Mouse (Mus musculus): Measurements from ENCODE around the gene Ccer2. TPM values are rescaled to one million over a fixed set of nuclear protein-coding genes. Genes with fewer than 3 reads are reported as not detected.

Ccer2 gene
- total RNA-seq, 2 experiments from 2014 or later: not detected

- no peak for DNase-seq
Observed at GRCm38 (mm10) chr7:28792391-28793185, 36.6 kb downstream of the Ccer2 start.

- DNase-seq: peak; percentile 41
Observed at GRCm38 (mm10) chr7:28793834-28794233, 37.9 kb downstream of the Ccer2 start.

- DNase-seq: no peak
Observed at GRCm38 (mm10) chr7:28794496-28794895, 38.5 kb downstream of the Ccer2 start.

GRCm38 (mm10) chr7:28795832-28796231 is 39.9 kb downstream of the Ccer2 start:
- peak; percentile 21 for DNase-seq

GRCm38 (mm10) chr7:28796562-28796975 is 40.6 kb downstream of the Ccer2 start:
- peak; percentile 88 for DNase-seq

GRCm38 (mm10) chr7:28799994-28800393 is 44.0 kb downstream of the Ccer2 start:
- DNase-seq: no peak

- no peak for DNase-seq
Observed at GRCm38 (mm10) chr7:28801451-28801850, 45.5 kb downstream of the Ccer2 start.

- DNase-seq: peak; percentile 63
Observed at GRCm38 (mm10) chr7:28801901-28802670, 46.1 kb downstream of the Ccer2 start.

GRCm38 (mm10) chr7:28802846-28803588 is 47.0 kb downstream of the Ccer2 start:
- peak; percentile 61 for DNase-seq

- no peak for DNase-seq
Observed at GRCm38 (mm10) chr7:28803756-28804155, 47.8 kb downstream of the Ccer2 start.

GRCm38 (mm10) chr7:28806869-28807268 is 50.9 kb downstream of the Ccer2 start:
- peak; percentile 42 for DNase-seq

GRCm38 (mm10) chr7:28807641-28808220 is 51.8 kb downstream of the Ccer2 start:
- peak; percentile 50 for DNase-seq

- no peak for DNase-seq
Observed at GRCm38 (mm10) chr7:28808221-28808941, 52.4 kb downstream of the Ccer2 start, which contains the start of gene Hnrnpl. TSS of gene Hnrnpl (plus strand) at chr7:28808541.

Other genes with a start within 250 kb of the Ccer2 start
- not detected for gene Ifnl2, start 245.7 kb upstream of the Ccer2 start, total RNA-seq (2021)
- gene Ifnl3, start 233.3 kb upstream of the Ccer2 start, total RNA-seq (2021): not detected
- gene Sycn, start 215.3 kb upstream of the Ccer2 start, total RNA-seq (2021): not detected
- gene Nccrp1, start 208.9 kb upstream of the Ccer2 start, total RNA-seq (2021): not detected
- 10 to 100 TPM; 49.2 to 50.5 TPM for gene Samd4b, start 158.0 kb upstream of the Ccer2 start, total RNA-seq (2021)
- gene Pak4, start 158.0 kb upstream of the Ccer2 start, total RNA-seq (2021): 10 to 100 TPM; 21.6 to 22.1 TPM
- not detected for gene Acp7, start 124.8 kb upstream of the Ccer2 start, total RNA-seq (2021)
- 1 to 10 TPM; 2.2 TPM for gene Fbxo27, start 63.3 kb upstream of the Ccer2 start, total RNA-seq (2021)
- gene Fbxo17, start 39.4 kb upstream of the Ccer2 start, total RNA-seq (2021): 1 to 10 TPM; 2.6 to 4.2 TPM
- gene Mrps12, start 14.4 kb upstream of the Ccer2 start, total RNA-seq (2021): 10 to 100 TPM; 44.5 to 45.9 TPM
- 10 to 100 TPM; 19.3 to 19.9 TPM for gene Sars2, start 14.2 kb upstream of the Ccer2 start, total RNA-seq (2021)
- 10 to 100 TPM; 56.4 to 58.3 TPM for gene Sirt2, start 10.6 kb downstream of the Ccer2 start, total RNA-seq (2021)
- gene Nfkbib, start 11.3 kb downstream of the Ccer2 start, total RNA-seq (2021): 10 to 100 TPM; 14.4 to 14.5 TPM
- gene Rinl, start 32.8 kb downstream of the Ccer2 start, total RNA-seq (2021): 1 to 10 TPM; 1.1 to 1.8 TPM
- 100 to 1,000 TPM; 549 to 557 TPM for gene Hnrnpl, start 52.4 kb downstream of the Ccer2 start, total RNA-seq (2021)
- gene Ech1, start 69.0 kb downstream of the Ccer2 start, total RNA-seq (2021): 100 to 1,000 TPM; 647 to 783 TPM
- gene Lgals4, start 77.7 kb downstream of the Ccer2 start, total RNA-seq (2021): 10 to 100 TPM; 17.8 to 20.8 TPM
- gene Lgals7, start 107.7 kb downstream of the Ccer2 start, total RNA-seq (2021): 1 to 10 TPM; 1.4 to 4.4 TPM
- gene Capn12, start 125.2 kb downstream of the Ccer2 start, total RNA-seq (2021): under 1 TPM; 0.31 to 0.83 TPM
- 100 to 1,000 TPM; 224 to 231 TPM for gene Actn4, start 206.2 kb downstream of the Ccer2 start, total RNA-seq (2021)
- gene Eif3k, start 225.7 kb downstream of the Ccer2 start, total RNA-seq (2021): 100 to 1,000 TPM; 205 to 208 TPM
- gene Map4k1, start 225.9 kb downstream of the Ccer2 start, total RNA-seq (2021): 1 to 10 TPM; 1.6 to 2.0 TPM